Mouse (Mus musculus) limb, embryonic 11.5 days (tissue): Measurements from ENCODE around the gene Ddx47. TPM values are rescaled to one million over a fixed set of nuclear protein-coding genes. Genes with fewer than 3 reads are reported as not detected.

ENCODE experiments used
- ATAC-seq: fragments of 200-750 bp; cut with Nextera tagmentation; 2 replicates; pipeline ENCODE4 v1.8.0; 2017; ENCODE audit warnings: low read depth; ENCODE audit not compliant: insufficient number of reproducible peaks, low FRiP score, low TSS enrichment
- DNase-seq: peaks from one replicate; pipeline ENCODE4 v3.0.0-alpha.2; 2015; ENCODE audit warnings: low spot score
- H3K27ac ChIP-seq: fragments of 300-500 bp; sonication (generic); replicated peaks from 2 replicates; pipeline ENCODE4 v1.5.1; 2014; ENCODE audit warnings: low read depth, mild to moderate bottlenecking, low read length
- H3K27me3 ChIP-seq: fragments of 300-500 bp; sonication (generic); 2 replicates; pipeline ENCODE4 v1.6.1; 2014; ENCODE audit warnings: mild to moderate bottlenecking, low read length, mixed read lengths; ENCODE audit not compliant: control insufficient read depth, insufficient read depth
- H3K36me3 ChIP-seq: fragments of 300-500 bp; sonication (generic); 2 replicates; pipeline ENCODE4 v1.6.1; 2014; ENCODE audit warnings: mild to moderate bottlenecking, low read length, moderate library complexity, mixed read lengths; ENCODE audit not compliant: control insufficient read depth, insufficient read depth
- H3K4me1 ChIP-seq: fragments of 300-500 bp; sonication (generic); 2 replicates; pipeline ENCODE4 v1.6.1; 2014; ENCODE audit warnings: low read length, mixed read lengths; ENCODE audit not compliant: control insufficient read depth, insufficient read depth
- H3K4me2 ChIP-seq: fragments of 300-500 bp; sonication (generic); 2 replicates; pipeline ENCODE4 v1.6.1; 2014; ENCODE audit warnings: low read depth, mild to moderate bottlenecking, moderate library complexity; ENCODE audit not compliant: severe bottlenecking
- H3K4me3 ChIP-seq: fragments of 300-500 bp; sonication (generic); 2 replicates; pipeline ENCODE4 v1.5.1; 2014; ENCODE audit warnings: low read depth, low read length
- H3K9ac ChIP-seq: fragments of 300-500 bp; sonication (generic); 2 replicates; pipeline ENCODE4 v1.6.1; 2014; ENCODE audit warnings: mild to moderate bottlenecking, low read length
- H3K9me3 ChIP-seq: fragments of 300-500 bp; sonication (generic); 2 replicates; pipeline ENCODE4 v1.6.1; 2016; ENCODE audit warnings: low read length; ENCODE audit not compliant: control insufficient read depth
- WGBS: fragments of 180-500 bp; shearing (Covaris S2); extraction: QIAGEN DNeasy Blood & Tissue Kit; methylation state at CpG from one replicate; pipeline ENCODE4 v1.1.7; 2014; 5-methylcytosine and 5-hydroxymethylcytosine counted together
- polyA plus RNA-seq: library from polyadenylated mRNA; unstranded; fragments of >200 nt; fragmentation: Nextera tagmentation; extraction: Ambion mirVana; gene quantifications from 2 replicates; pipeline ENCODE4 v1.2.1, GENCODE M21; 2014

Ddx47 gene
- 130 and 140 TPM in 2 replicates for polyA plus RNA-seq

DNA sequence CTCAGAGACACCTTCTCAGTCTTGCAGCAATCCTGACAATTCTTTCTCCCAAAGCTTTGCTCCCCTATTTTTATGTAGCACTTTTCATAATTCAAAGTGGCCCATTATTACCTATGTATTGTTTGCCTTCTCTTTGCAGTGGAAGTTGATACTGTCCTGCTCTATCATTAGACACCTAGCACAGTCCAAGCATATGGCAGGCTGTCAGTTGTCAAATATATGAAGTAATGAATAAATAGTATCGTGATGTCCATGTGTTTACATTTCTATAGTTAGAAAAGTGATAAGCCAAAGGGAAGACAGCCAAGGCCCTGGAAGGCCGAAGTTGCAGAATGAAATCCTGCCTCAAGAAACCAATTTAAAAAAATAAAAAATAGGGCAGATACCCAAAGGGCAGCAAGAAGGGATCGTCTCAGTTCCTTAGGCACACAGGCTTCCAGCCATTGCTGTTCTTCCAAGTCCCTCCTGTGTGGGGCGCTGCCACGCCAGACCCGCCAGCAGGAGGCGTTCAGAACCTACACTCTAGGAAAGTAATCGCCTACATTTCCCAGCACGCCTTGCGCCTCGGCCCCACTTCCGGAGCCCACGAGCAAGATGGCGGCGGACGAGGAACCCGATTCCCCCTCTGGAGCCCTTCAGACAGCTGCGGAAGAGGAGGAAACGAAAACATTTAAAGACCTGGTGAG, at the start of gene Ddx47:
Gene Ddx47, plus strand, starts transcription at position 565 of the 686 bp plus-strand sequence.
- Histone ChIP-seq H3K9me3 (no peaks in the 10 kb centered on the region), H3K27me3 (no peaks in the 10 kb centered on the region), H3K4me2 (peak within 1 kb of the TSS; percentile 80), H3K4me3 (peak within 1 kb of the TSS; percentile 74), H3K4me1 (peaks cover 4% of the 10 kb centered on the region; the same call in 1 of the 2 replicates), H3K9ac (peak within 1 kb of the TSS; percentile 65), H3K27ac (no peak within 1 kb of the TSS), H3K36me3 (peaks cover 13% of the 10 kb centered on the region)
- WGBS, result 7% methylated on average over 19 of the region's 19 CpGs
- DNase-seq, result peak; percentile 98
- ATAC-seq, result peak; percentile 91

DNA sequence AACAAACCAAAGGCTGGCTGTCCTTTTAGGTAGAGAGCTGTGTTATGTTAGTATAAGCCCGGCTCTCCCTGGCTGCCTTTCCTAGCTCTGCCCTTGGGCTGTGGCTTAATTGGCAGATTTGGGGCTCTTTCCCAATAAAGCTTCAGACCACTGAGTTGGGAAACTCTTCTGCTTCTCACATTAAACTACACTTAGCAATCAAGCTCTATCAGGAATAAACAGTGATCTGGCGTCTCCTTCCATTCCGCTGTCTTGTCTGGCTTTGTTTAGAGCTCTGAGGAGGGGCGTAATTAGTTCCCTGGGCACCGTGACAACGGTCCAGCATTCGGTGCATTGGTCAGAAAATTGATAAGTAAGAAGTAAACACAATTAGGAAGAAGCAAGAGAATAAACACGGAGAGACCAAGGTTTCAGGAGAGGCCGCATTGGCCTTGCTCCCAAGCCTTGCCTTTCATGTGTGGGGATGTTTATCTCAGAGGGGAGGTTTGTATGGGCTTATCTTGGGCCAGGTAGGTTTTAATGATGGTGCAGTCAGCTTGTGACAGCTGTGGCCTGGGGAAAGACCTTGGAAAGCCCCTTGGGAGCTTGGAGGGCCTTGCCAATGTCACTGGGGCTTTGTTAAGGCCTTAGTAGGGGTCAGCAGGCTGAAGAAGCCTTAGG, 49.4 kb upstream of the Ddx47 start:
- 49% methylated on average over 9 of the region's 9 CpGs for WGBS
- no peak for DNase-seq

DNA sequence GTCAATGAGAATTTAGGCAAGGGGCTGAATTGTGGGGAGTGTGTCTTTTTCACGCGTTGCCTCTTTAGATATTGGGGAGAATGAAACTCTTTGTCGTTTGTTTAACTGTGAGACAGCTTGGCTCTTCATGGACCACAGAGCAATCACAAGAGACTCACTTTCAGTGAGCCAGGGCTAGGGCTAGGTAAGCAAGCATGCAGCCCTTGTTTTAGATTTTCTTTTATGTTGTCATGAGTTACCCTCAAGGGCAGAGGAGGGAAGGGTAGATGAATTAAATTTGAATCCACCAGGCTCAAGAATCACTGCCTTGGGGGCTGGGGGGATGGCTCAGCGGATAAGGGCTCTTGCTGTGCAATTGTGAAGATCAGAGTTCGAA, 48.9 kb upstream of the Ddx47 start:
- 83% methylated on average over 5 of the region's 5 CpGs for WGBS
- Histone ChIP-seq H3K27ac (no peak overlapping the region), H3K4me3 (no peak overlapping the region), H3K9ac (no peak overlapping the region), H3K27me3 (no peaks in the 10 kb centered on the region), H3K9me3 (no peaks in the 10 kb centered on the region), H3K4me1 (no peaks in the 10 kb centered on the region), H3K36me3 (no peaks in the 10 kb centered on the region), H3K4me2 (no peak overlapping the region)
- ATAC-seq (no peak), DNase-seq (no peak)

More for the DNA sequence above, 49.4 kb upstream of the Ddx47 start:
- no peaks in the 10 kb centered on the region for H3K4me1 ChIP-seq
- no peak overlapping the region for H3K27ac ChIP-seq
- H3K27me3 ChIP-seq, result no peaks in the 10 kb centered on the region
- ATAC-seq, result no peak
- no peak overlapping the region for H3K9ac ChIP-seq
- H3K9me3 ChIP-seq, result no peaks in the 10 kb centered on the region
- H3K4me3 ChIP-seq, result no peak overlapping the region
- no peak overlapping the region for H3K4me2 ChIP-seq
- H3K36me3 ChIP-seq, result no peaks in the 10 kb centered on the region

DNA sequence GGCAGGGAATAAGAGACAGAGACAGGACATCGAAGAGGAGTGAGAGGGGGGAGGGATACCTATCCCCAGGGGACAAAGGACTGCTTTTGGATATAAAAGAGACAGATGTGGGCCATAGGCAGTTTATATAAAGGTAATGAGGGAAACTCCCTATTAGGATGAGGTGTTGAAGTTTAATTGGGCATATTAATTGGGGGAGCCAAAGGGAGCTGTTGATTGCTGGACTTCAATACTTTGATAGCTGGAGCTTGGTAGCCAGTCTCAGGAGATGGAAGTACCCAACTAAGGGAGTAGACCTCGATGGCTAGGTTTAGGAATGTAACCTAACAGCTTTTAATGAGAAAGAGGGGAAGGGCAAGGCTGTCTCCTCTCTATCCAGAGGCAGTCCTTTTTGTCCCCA, 47.5 kb upstream of the Ddx47 start:
- 79% methylated on average over 2 of the region's 2 CpGs for WGBS
- Histone ChIP-seq H3K27ac (no peak overlapping the region), H3K4me2 (no peak overlapping the region), H3K4me3 (no peak overlapping the region), H3K36me3 (no peaks in the 10 kb centered on the region), H3K9me3 (no peaks in the 10 kb centered on the region), H3K4me1 (no peaks in the 10 kb centered on the region), H3K27me3 (no peaks in the 10 kb centered on the region), H3K9ac (no peak overlapping the region)
- ATAC-seq (no peak), DNase-seq (no peak)

GRCm38 (mm10) chr6:134966681-134967080, 44.7 kb upstream of the Ddx47 start:
- Histone ChIP-seq H3K36me3 (no peaks in the 10 kb centered on the region; the same call in 1 of the 2 replicates), H3K9me3 (no peaks in the 10 kb centered on the region), H3K27ac (no peak overlapping the region), H3K4me1 (no peaks in the 10 kb centered on the region), H3K9ac (no peak overlapping the region), H3K4me2 (no peak overlapping the region), H3K27me3 (no peaks in the 10 kb centered on the region), H3K4me3 (no peak overlapping the region)
- DNase-seq, result no peak
- no peak for ATAC-seq
- 77% methylated on average over 5 of the region's 5 CpGs for WGBS

DNA sequence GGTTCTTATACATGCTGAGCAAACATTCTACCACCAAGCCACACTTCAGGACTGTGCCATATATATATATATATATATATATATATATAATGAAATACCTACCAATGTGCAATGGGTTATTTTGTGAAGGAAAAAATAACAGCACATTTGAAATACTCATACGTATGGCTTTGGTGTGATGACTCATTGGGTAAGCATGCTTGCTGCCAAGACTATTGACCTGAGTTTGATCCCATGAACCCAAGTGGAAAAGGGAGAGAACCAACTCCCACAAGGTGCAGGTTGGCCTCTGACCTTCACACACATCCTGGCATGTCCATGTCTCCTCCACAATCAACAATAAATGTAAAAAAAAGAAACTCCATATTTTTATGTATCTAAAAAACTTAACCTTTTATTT, 43.1 kb upstream of the Ddx47 start:
- 89% methylated on average over 1 of the region's 1 CpGs for WGBS
- no peak overlapping the region for H3K9ac ChIP-seq
- DNase-seq, result no peak
- no peak overlapping the region for H3K27ac ChIP-seq
- H3K4me3 ChIP-seq, result no peak overlapping the region
- H3K4me1 ChIP-seq, result no peaks in the 10 kb centered on the region
- no peak overlapping the region for H3K4me2 ChIP-seq
- H3K9me3 ChIP-seq, result no peaks in the 10 kb centered on the region
- H3K27me3 ChIP-seq, result no peaks in the 10 kb centered on the region
- no peak for ATAC-seq
- H3K36me3 ChIP-seq, result no peaks in the 10 kb centered on the region; the same call in 1 of the 2 replicates

GRCm38 (mm10) chr6:134969498-134969897, 41.9 kb upstream of the Ddx47 start:
- ATAC-seq (no peak), DNase-seq (no peak)
- no peaks in the 10 kb centered on the region for H3K4me1 ChIP-seq
- H3K4me3 ChIP-seq, result no peak overlapping the region
- H3K36me3 ChIP-seq, result no peaks in the 10 kb centered on the region; the same call in 1 of the 2 replicates
- no peak overlapping the region for H3K4me2 ChIP-seq
- WGBS, result 97% methylated on average over 2 of the region's 2 CpGs
- no peak overlapping the region for H3K27ac ChIP-seq
- H3K9ac ChIP-seq, result no peak overlapping the region
- no peaks in the 10 kb centered on the region for H3K9me3 ChIP-seq
- no peaks in the 10 kb centered on the region for H3K27me3 ChIP-seq

DNA sequence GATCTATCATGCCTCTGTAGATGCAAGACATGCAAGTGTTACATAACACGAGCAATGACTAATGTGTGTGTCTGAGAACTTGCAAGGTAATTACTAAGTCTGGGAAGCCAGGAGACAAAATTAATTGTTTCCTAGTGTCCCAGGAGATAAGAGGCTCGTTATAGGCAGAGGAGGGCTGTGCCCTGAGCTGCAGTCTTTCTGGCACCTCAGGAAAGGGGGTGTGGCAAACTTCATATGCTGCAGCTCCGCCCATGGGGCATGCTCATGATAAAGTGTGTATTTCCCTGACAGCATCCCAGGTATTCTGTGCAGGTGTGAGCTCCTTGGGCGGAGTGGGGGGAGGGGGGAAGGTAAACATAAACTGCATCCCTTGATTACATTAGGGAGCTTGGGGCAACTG, 39.3 kb upstream of the Ddx47 start:
- Histone ChIP-seq H3K9me3 (no peaks in the 10 kb centered on the region), H3K9ac (no peak overlapping the region), H3K4me3 (no peak overlapping the region), H3K27ac (no peak overlapping the region), H3K4me2 (no peak overlapping the region), H3K36me3 (no peaks in the 10 kb centered on the region; the same call in 1 of the 2 replicates), H3K27me3 (no peaks in the 10 kb centered on the region), H3K4me1 (no peaks in the 10 kb centered on the region)
- no peak for DNase-seq
- WGBS, result 55% methylated on average over 4 of the region's 4 CpGs
- ATAC-seq, result no peak
